8 mouse cellular contexts compared by ENCODE assay signal in the genomic region with DNA sequence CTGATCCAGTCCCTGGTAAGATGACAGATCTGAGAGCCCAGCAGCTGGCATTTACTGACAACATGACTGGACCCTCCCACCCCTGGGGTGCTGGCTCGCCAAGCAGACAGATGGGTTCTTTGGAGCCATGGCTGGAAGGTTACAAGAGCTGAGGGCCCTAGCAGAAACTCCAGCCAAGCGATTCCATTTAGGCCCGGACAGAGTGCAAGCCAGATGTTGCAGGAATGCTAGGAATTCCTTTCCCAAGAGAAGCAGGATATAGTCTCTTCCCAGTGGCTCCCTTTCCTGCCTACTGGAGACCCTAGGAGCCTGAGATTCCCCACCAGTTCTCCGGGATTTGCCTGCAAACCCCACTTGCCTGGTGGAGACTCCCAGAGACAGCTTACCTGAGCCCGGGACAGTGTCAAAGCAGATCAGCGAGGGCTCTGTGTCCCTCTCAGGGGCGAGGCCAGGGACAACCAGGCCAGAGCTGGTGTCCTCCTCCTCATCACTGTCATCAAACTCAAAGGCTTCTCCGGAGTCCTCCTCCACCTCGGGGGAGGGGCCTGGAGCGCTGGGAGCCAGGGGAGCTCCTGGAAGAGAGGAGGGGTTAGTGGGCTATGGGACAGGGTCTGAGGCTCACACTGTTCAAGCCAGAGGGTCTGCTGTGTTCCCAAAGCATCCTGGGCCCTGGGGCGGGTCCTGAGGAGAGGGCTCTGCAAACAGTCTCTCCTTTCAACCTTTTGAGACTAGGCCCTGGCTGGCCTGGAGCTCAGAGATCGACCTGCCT. TPM values are rescaled to one million over a fixed set of nuclear protein-coding genes. Genes with fewer than 3 reads are reported as not detected.
DNase-seq lines count a peak whose midpoint lies in the region; ATAC-seq lines count a peak whose summit lies in the region.
"Had no signal": no experiment of that assay in that cellular context is flagged by ENCODE, and none has a peak within 500 bp of the region (broad histone marks: within the 10 kb centered on the region; RNA-seq: fewer than 3 reads in every experiment).

No protein-coding gene starts in this region.

- 17% methylated on average over 12 of the region's 12 CpGs for WGBS in embryonic facial prominence, embryonic 10.5 days
- WGBS in hindbrain, embryonic 13.5 days, result 28% methylated on average over 12 of the region's 12 CpGs
- 21% methylated on average over 12 of the region's 12 CpGs for WGBS in neural tube, embryonic 11.5 days

- peak overlapping the region; percentile 73 for H3K27ac ChIP-seq in embryonic facial prominence, embryonic 10.5 days (replicated peaks)
- H3K27ac ChIP-seq in hindbrain, embryonic 13.5 days, result peak overlapping the region; percentile 44
- peak overlapping the region; percentile 70 for H3K27ac ChIP-seq in neural tube, embryonic 11.5 days (ENCODE audit: low read depth, low read length)
- H3K27ac ChIP-seq: neural tube, embryonic 12.5 days had no signal

- H3K4me2 ChIP-seq in hindbrain, embryonic 13.5 days, result no peak overlapping the region
- no peak overlapping the region for H3K4me2 ChIP-seq in neural tube, embryonic 11.5 days (ENCODE audit: low read depth)
- H3K4me2 ChIP-seq: neural tube, embryonic 12.5 days had no signal

- no peaks in the 10 kb centered on the region for H3K9me3 ChIP-seq in embryonic facial prominence, embryonic 10.5 days
- no peaks in the 10 kb centered on the region for H3K9me3 ChIP-seq in hindbrain, embryonic 13.5 days
- H3K9me3 ChIP-seq in neural tube, embryonic 11.5 days (ENCODE audit: control insufficient read depth, low read length), result no peaks in the 10 kb centered on the region
- H3K9me3 ChIP-seq: neural tube, embryonic 12.5 days had no signal

- no peaks in the 10 kb centered on the region for H3K27me3 ChIP-seq in embryonic facial prominence, embryonic 10.5 days (replicated peaks; ENCODE audit: low read depth, poor library complexity, severe bottlenecking)
- no peaks in the 10 kb centered on the region for H3K27me3 ChIP-seq in hindbrain, embryonic 13.5 days
- no peaks in the 10 kb centered on the region for H3K27me3 ChIP-seq in neural tube, embryonic 11.5 days (ENCODE audit: control insufficient read depth, insufficient read depth, low read length)
- H3K27me3 ChIP-seq: neural tube, embryonic 12.5 days had no signal

- intact Hi-C loops in left cerebral cortex, postnatal 4 days (cut with DNase I), result no loop called here
- intact Hi-C loops in left cerebral cortex, postnatal 36 days (cut with DNase I), result no loop called here

- ATAC-seq in hindbrain, embryonic 13.5 days (ENCODE audit: low FRiP score), result no peak
- ATAC-seq in neural tube, embryonic 11.5 days (ENCODE audit: insufficient read depth, low FRiP score, low TSS enrichment), result no peak

- DNase-seq in left cerebral cortex, postnatal 4 days, result peak; percentile 68
- no peak for DNase-seq in left cerebral cortex, postnatal 36 days (ENCODE audit: low spot score in 2 of 2)
- DNase-seq in embryonic facial prominence, embryonic 10.5 days (ENCODE audit: low spot score), result peak; percentile 45
- no peak for DNase-seq in neural tube, embryonic 11.5 days (ENCODE audit: low spot score)
- DNase-seq in thymus, postnatal 25 days, result no peak
- no peak for DNase-seq in thymus, postnatal 36 days

- H3K9ac ChIP-seq in hindbrain, embryonic 13.5 days, result peak overlapping the region; percentile 15; the same call in 1 of the 2 replicates
- peak overlapping the region; percentile 18; the same call in 1 of the 2 replicates for H3K9ac ChIP-seq in neural tube, embryonic 11.5 days (ENCODE audit: low read length)
- H3K9ac ChIP-seq: neural tube, embryonic 12.5 days had no signal

- H3K4me1 ChIP-seq in embryonic facial prominence, embryonic 10.5 days, result peaks cover 42% of the 10 kb centered on the region
- peaks cover 36% of the 10 kb centered on the region for H3K4me1 ChIP-seq in hindbrain, embryonic 13.5 days (replicated peaks)
- H3K4me1 ChIP-seq in neural tube, embryonic 11.5 days (ENCODE audit: control insufficient read depth, insufficient read depth, low read length), result peaks cover 20% of the 10 kb centered on the region

- H3K4me3 ChIP-seq in embryonic facial prominence, embryonic 10.5 days, result peak overlapping the region; percentile 23
- no peak overlapping the region for H3K4me3 ChIP-seq in hindbrain, embryonic 13.5 days
- H3K4me3 ChIP-seq in neural tube, embryonic 11.5 days (ENCODE audit: low read depth, low read length), result no peak overlapping the region
- H3K4me3 ChIP-seq: neural tube, embryonic 12.5 days had no signal

- H3K36me3 ChIP-seq in embryonic facial prominence, embryonic 10.5 days (replicated peaks), result peaks cover 91% of the 10 kb centered on the region
- H3K36me3 ChIP-seq in hindbrain, embryonic 13.5 days, result peaks cover 67% of the 10 kb centered on the region
- H3K36me3 ChIP-seq in neural tube, embryonic 11.5 days (ENCODE audit: control insufficient read depth, insufficient read depth, low read length), result peaks cover 6% of the 10 kb centered on the region

RNA-seq across cellular contexts. Expression of gene Arhgef10l, which starts 54.8 kb away (rescaled TPM):
- 10 to 100 TPM; 50.6 to 52.0 TPM for total RNA-seq in left cerebral cortex, postnatal 4 days (2021)
- total RNA-seq in left cerebral cortex, postnatal 36 days (2021), result 10 to 100 TPM; 61.0 to 63.4 TPM
- 17.9 and 18.2 TPM in 2 replicates for polyA plus RNA-seq in embryonic facial prominence, embryonic 10.5 days (2016; fragmentation: Nextera tagmentation; extraction: Ambion mirVana)
- 23.2 and 23.8 TPM in 2 replicates for polyA plus RNA-seq in hindbrain, embryonic 13.5 days (2015; fragmentation: Nextera tagmentation; extraction: Ambion mirVana)
- 20.1 and 25.3 TPM in 2 replicates for polyA plus RNA-seq in neural tube, embryonic 11.5 days (2014; fragmentation: Nextera tagmentation; extraction: Ambion mirVana)

Comparison
In these comparisons a context has a peak if more than half of its experiments do, and no peak if none do; other contexts are left out.
1. DNase-seq: peak in left cerebral cortex, postnatal 4 days (single experiment) and embryonic facial prominence, embryonic 10.5 days (single experiment); none in left cerebral cortex, postnatal 36 days (0 of 2), neural tube, embryonic 11.5 days (single experiment), thymus, postnatal 25 days (single experiment) and thymus, postnatal 36 days (0 of 2).
2. Peak in every context shown above with its lines, with median percentiles within 50 percentile points of each other: H3K27ac ChIP-seq.